Mouse (Mus musculus) frontal cortex, postnatal 25 days (tissue): Measurements from ENCODE around the gene Nfic.
A peak's percentile ranks its signal among the peaks of the same experiment; 100 is the strongest.
"Not testable (repeated sequence)": the region's sequence is repeated elsewhere in the genome, so short reads cannot be mapped to it uniquely, and the experiment has no call there.

Experiments used
- DNase-seq, 2 experiments: peaks; one replicate each; pipeline ENCODE4 v3.0.0; 2022; ENCODE audit warnings: low spot score in 2 of 2

Nfic gene

DNA sequence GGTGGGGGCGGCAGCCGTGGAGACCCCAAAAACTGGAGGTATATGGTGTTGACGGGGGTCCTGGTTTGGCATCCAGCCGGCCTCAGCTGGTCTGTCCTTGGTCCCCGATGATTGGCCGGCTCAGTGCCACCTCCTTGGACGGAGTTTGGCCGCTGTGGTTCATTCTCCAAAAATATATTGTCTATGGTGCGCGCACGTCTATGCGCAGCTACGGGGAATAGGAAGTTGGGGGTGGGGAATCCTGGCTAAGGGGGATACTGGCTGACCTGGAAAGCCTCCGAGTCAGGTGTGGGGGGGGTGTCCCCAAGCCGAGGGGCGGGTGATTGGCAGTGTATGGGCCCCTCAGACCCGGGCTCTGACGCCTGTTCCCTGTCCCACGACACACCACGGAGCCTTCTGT lies 5.0 kb upstream of the Nfic start:
- DNase-seq: no peak

DNA sequence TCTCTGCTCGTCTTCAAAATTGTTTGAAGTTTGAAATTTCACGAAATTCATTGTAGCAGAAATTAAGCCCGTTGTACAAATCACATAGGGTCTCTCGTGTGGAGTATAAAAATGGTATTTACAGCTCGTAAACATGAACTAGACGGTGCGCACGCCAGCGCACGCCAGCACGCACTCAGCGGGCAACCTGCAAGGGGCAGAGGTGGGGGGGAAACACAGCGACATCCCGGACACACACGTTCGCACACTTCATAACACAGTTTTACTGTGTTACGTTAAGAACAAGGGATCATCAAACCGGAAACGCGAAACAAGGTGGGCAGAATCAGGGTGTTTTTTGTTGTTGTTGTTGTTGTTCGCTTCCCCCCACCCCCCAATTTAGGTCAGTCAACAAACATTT lies 4.0 kb upstream of the Nfic start:
- DNase-seq: no peak

DNA sequence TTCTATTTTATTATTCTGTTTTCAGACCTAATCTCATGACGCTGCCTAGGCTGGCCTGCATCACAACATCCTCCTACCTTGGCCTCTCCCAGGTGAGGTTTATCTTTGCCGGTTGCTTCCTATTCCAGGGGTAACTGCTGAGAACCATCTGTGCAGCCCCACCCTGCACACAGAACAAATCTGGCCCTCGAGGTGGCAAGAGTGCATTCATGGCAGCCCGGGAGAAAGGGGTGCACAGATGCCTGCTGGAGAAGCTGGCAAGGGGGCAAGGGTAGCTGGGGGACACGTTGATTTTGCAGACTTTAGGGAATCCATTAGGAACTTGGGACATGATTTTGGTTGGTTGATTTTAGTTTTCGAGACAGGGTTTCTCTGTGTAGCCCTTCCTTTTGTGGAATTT lies 2.8 kb upstream of the Nfic start:
- DNase-seq: peak in 1 of 2 experiments; percentile 3

GRCm38 (mm10) chr10:81457624-81458023 lies 2.2 kb upstream of the Nfic start:
- peak in 1 of 2 experiments; percentile 5 for DNase-seq

- DNase-seq: peak in 1 of 2 experiments; percentile 4
Observed at GRCm38 (mm10) chr10:81456983-81457563, 1.6 kb upstream of the Nfic start.

GRCm38 (mm10) chr10:81454106-81454505 lies 1.3 kb downstream of the Nfic start:
- DNase-seq: no peak

DNA sequence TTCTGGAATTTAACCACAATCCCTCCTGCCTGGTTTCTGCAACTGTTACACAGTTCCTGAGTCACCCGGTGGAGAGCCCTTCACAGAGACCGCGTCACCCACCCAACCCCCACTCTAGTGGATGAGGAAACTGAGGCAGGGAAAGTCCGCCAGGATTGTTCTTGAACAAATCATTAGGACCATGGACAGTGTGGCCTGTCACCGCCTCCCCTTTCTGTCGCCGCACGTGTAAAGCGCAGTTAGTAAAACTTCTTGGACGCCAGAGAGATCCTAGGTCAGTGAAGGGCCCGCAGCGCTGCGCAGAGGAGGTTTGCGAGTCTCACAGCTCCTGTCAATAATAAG lies 2.5 kb downstream of the Nfic start:
- no peak for DNase-seq

- peak in 1 of 2 experiments; percentile 6 for DNase-seq
Observed at GRCm38 (mm10) chr10:81452237-81452946, 3.0 kb downstream of the Nfic start.

GRCm38 (mm10) chr10:81451365-81451745 lies 4.1 kb downstream of the Nfic start:
- no peak for DNase-seq

- DNase-seq: peak in 1 of 2 experiments; percentile 4
Observed at GRCm38 (mm10) chr10:81450641-81451364, 4.6 kb downstream of the Nfic start.

- peak; percentile 58 to 81 for DNase-seq
Observed at GRCm38 (mm10) chr10:81450140-81450539, 5.3 kb downstream of the Nfic start.

DNA sequence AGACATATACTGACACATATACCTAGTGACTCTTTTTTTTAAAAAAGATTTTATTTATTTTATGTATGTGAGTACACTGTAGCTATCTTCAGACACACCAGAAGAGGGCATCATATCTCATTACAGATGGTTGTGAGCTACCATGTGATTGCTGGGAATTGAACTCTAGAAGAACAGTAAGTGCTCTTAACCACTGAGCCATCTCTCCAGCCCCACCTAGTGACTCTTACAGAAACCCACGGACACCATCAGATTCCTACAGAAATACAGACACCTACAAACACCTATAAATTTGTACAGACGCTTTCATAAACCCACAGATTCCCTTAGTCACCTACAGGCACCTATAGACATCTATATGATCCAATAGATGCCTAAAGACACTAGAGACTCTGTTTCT lies 9.9 kb downstream of the Nfic start:
- not testable (repeated sequence) for DNase-seq

- no peak for DNase-seq
Observed at GRCm38 (mm10) chr10:81441019-81441418, 14.4 kb downstream of the Nfic start.

DNA sequence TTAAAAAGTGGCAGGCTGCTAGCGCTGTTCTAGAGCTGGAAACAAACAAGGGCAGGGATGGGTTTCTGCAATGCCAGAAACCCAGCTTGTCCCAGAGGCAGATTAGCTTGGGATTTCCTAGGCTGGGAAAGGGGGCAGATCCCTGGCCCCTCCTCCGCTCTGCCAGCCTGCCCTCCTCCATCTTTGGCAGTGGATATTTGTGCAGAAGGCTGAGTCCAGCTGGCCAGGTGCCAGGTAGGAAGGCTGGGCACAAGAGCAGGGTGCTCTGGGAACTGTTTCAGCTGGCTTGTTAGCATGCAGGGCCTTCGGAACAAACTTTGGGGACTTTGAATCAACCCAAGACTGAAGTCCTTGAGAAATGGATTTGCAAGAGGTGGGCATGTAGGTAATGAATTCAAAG lies 20.0 kb downstream of the Nfic start:
- peak in 1 of 2 experiments; percentile 49 for DNase-seq

DNA sequence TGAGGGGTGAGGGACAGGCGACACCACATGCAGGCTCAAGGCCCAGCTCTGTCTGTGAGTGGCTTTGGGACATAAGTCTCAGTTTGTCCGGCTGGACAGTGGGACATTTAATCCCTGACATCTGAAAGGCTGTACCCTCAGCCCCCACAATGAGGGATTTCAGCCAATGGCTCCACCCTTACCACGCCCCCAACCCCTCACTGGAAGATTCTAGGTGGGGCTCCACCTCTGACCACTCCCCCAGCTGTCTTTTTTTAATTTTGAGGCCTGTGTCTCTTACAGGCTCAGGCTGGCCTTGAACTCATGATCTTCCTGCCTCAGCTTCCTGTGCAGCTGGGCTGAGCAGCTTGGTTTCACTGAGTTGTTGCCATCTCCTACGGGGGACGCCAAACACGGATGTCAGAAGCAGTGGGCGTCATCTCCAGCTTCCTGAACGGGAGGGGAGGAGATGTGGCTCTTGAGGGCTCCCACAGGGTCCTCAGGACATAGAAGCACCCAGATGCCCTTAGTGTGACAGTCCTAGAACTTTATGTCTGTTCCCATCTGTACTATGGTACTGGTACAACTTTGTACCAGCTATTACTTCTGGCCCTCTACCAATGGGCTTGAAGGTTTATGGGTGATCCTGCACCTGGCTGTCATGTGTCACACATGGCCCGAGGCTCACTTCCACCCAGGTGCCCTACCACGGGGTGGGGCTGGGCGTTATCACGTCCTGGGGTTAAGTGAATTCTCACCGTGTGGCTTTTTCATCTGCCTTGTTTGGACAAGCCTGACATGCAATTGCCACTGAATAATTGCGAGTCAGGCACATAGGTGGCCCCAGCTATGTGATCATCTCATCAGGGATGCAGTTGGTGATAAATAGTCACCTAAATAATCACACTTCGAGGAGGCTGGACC lies 20.8 kb downstream of the Nfic start:
- peak in 1 of 2 experiments; percentile 4 for DNase-seq

DNA sequence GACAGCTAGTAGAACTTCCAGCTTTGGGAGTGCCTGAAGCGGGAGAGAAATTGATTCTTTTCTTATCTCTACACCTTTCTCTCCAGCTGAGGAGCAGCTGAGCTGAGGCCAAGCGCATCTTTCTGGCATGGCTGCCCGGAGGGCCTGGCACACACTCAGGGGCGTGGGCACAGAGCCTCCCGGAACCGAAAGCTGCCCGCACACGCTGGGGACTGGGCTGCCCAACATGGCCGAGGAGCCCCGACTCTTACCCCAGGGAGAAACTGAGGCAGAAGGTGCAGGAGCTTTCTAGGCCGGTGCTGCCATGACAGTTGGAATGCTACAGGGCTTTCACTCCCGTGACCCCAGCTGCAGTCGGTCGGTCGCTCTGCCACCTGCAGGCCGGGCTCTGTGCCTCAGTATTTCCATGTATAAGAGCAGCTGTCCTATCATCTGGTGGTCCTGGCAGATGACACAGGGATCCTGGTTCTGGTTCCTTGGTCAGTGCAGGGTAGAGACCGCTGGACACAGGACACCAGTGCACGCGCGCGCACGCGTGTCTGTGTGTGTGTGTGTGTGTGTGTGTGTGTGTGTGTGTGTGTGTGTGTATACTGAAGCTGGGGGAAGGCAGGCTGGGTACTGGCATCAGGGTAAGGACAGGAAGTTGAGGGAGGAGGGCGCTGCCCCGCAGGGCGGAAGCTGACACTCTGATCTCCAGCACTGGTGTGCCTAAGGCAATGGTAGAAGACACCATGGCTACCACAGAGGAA lies 21.7 kb downstream of the Nfic start:
- DNase-seq: peak in 1 of 2 experiments; percentile 8

DNA sequence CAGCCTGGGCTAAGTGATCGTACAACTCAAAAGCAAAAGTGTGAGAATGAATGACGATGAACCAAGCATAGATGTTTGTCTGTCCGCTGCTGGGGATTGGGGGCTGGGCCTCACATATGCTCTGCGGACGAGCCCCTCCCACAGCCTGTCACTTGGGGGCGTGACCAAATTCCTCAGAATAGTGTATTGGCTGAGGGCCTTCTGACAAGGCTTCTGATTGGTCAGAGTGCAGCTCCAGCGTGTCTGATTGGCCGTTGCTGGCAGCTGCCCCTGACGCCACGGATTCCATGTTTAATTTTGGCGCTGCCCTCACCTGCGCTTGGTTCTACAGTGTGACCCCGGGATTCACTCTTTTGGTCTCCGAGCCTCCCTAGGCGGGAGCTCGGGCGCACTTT lies 22.6 kb downstream of the Nfic start:
- peak; percentile 74 to 83 for DNase-seq

- DNase-seq: no peak
Observed at GRCm38 (mm10) chr10:81432169-81432867, 23.1 kb downstream of the Nfic start.

DNA sequence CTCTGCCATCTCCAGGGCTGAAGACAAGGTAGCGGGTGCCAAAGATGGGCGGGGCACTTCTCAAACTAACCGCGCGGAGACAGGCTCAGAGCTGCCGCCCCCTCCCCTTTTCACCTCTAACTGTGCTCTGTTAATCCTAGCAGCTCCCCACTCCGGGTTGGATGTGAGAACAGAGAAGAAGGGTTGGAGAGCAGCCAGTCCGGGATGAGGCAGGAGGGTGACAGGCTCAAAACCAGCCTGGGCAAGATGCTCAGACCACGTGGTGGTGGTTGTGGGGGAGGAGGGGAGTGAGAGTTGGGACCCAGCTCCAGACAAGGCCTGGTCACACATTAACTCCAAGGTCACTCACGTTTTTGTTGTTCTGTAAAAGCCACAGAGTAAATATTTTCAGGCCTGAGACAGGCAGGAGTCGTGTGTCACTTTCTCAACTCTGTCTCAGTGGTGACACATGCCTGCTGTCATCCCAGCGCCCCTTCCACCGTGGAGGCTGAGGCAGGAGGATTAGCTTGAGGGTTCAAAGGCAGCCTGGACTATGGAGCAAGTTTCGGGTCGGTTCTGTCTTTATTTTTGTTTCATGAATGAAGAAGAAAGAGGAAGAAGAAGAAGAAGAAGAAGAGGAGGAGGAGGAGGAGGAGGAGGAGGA lies 23.8 kb downstream of the Nfic start:
- peak in 1 of 2 experiments; percentile 37 for DNase-seq
